Mouse (Mus musculus) brain, embryonic 14.5 days (tissue): ENCODE measurements at regions not wholly inside any gene's neighbourhood (a gene's known extent, or its start where the extent isn't known, plus 50 kb on each side); places are given as distances from the start of the nearest gene placed in this dataset.

Source experiments
- CTCF ChIP-seq: fragments of 200-500 bp; IDR thresholded peaks from 2 replicates; pipeline ENCODE4 v1.5.1; 2012; ENCODE audit warnings: inconsistent platforms, mild to moderate bottlenecking, moderate library complexity, borderline replicate concordance; ENCODE audit not compliant: insufficient read depth, insufficient read length; ENCODE audit errors: extremely low read depth
- POLR2A ChIP-seq: fragments of 200-500 bp; IDR thresholded peaks from 2 replicates; pipeline ENCODE4 v1.6.1; 2012; ENCODE audit warnings: mild to moderate bottlenecking, inconsistent platforms, borderline replicate concordance; ENCODE audit not compliant: poor library complexity, insufficient read depth, insufficient read length, severe bottlenecking; ENCODE audit errors: extremely low read depth

DNA sequence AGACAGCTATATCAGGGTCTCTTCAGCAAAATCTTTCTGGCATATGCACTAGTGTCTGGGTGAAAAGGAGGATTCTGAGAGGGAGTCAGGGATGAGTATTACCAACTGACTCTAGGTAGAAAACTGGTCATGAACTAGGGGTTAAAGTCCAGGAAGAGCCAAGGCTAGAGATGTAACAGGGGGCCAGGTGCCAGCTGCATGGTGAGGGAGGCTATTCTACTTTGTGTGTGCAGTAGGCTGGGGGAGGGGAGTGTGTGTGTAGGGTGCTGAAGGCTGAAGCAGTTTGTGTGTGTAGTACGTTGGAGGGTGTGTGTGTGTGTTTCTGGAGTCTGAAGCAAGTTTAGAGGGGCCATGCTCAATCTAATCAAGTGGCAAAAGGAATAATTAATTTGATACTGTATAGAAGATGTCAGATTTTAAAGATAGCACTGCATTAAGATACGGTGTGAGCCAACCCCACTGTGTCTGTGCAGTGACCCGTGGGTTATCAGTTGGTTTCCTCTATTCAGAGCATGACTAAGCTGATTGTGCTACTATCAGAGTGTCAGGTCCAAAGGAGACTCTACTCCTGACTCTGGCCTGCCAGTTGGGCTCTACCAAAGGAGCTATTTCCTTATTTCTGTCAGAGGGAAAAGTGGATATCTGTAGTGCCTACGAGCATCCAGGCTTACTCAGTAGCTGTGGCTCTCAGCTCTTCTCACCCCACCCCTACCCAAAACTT, 82.0 kb downstream of the Phlda1 start:
- TF ChIP-seq CTCF, result no peak
- no peak for TF ChIP-seq POLR2A
